Mouse (Mus musculus): ENCODE results near the gene Cfl2. TPM values are rescaled to one million over a fixed set of nuclear protein-coding genes. Genes with fewer than 3 reads are reported as not detected.

Cfl2 gene
- polyA plus RNA-seq, 1 experiment from 2014 or later = 132 TPM

- Histone ChIP-seq H3K9me3 (ENCODE audit: control insufficient read depth, low read length) (no peaks in the 10 kb centered on the region), H3K4me2 (replicated peaks; ENCODE audit: low read depth) (no peak overlapping the region), H3K9ac (ENCODE audit: low read length) (no peak overlapping the region), H3K27me3 (ENCODE audit: control insufficient read depth, insufficient read depth, low read length) (no peaks in the 10 kb centered on the region), H3K4me1 (replicated peaks; ENCODE audit: control insufficient read depth, insufficient read depth) (no peaks in the 10 kb centered on the region), H3K4me3 (ENCODE audit: low read depth, low read length) (no peak overlapping the region), H3K36me3 (ENCODE audit: control insufficient read depth, insufficient read depth, low read length) (no peaks in the 10 kb centered on the region), H3K27ac (replicated peaks) (no peak overlapping the region)
- 61% methylated on average over 2 of the region's 2 CpGs for WGBS
- no peak for ATAC-seq (ENCODE audit: low FRiP score, low TSS enrichment)
- DNase-seq (ENCODE audit: low spot score) = no peak
- TF ChIP-seq CTCF (IDR thresholded peaks at IDR 0.05; ENCODE audit: low read depth) (no peak), EP300 (optimal IDR thresholded peaks at IDR 0.05) (no peak)
Observed at GRCm38 (mm10) chr12:54850551-54850950, 12.1 kb downstream of the Cfl2 start.

- DNase-seq (ENCODE audit: low spot score) (no peak), ATAC-seq (ENCODE audit: low FRiP score, low TSS enrichment) (no peak)
- no peak overlapping the region for H3K27ac ChIP-seq (replicated peaks)
- H3K4me1 ChIP-seq (replicated peaks; ENCODE audit: control insufficient read depth, insufficient read depth) = no peaks in the 10 kb centered on the region
- no peaks in the 10 kb centered on the region for H3K9me3 ChIP-seq (ENCODE audit: control insufficient read depth, low read length)
- no peaks in the 10 kb centered on the region for H3K36me3 ChIP-seq (ENCODE audit: control insufficient read depth, insufficient read depth, low read length)
- no peaks in the 10 kb centered on the region for H3K27me3 ChIP-seq (ENCODE audit: control insufficient read depth, insufficient read depth, low read length)
- no peak for TF ChIP-seq EP300 (optimal IDR thresholded peaks at IDR 0.05)
- TF ChIP-seq CTCF (IDR thresholded peaks at IDR 0.05; ENCODE audit: low read depth) = no peak
- no peak overlapping the region for H3K4me3 ChIP-seq (ENCODE audit: low read depth, low read length)
- no peak overlapping the region for H3K4me2 ChIP-seq (replicated peaks; ENCODE audit: low read depth)
- H3K9ac ChIP-seq (ENCODE audit: low read length) = no peak overlapping the region
Observed at GRCm38 (mm10) chr12:54844415-54844814, 18.3 kb downstream of the Cfl2 start.

- Histone ChIP-seq H3K27me3 (ENCODE audit: control insufficient read depth, insufficient read depth, low read length) (no peaks in the 10 kb centered on the region), H3K4me1 (replicated peaks; ENCODE audit: control insufficient read depth, insufficient read depth) (no peaks in the 10 kb centered on the region), H3K27ac (replicated peaks) (no peak overlapping the region), H3K4me3 (ENCODE audit: low read depth, low read length) (no peak overlapping the region), H3K9me3 (ENCODE audit: control insufficient read depth, low read length) (no peaks in the 10 kb centered on the region), H3K36me3 (ENCODE audit: control insufficient read depth, insufficient read depth, low read length) (no peaks in the 10 kb centered on the region), H3K9ac (ENCODE audit: low read length) (no peak overlapping the region), H3K4me2 (replicated peaks; ENCODE audit: low read depth) (no peak overlapping the region)
- DNase-seq (ENCODE audit: low spot score) (no peak), ATAC-seq (ENCODE audit: low FRiP score, low TSS enrichment) (no peak)
- TF ChIP-seq EP300 (optimal IDR thresholded peaks at IDR 0.05) (no peak), CTCF (IDR thresholded peaks at IDR 0.05; ENCODE audit: low read depth) (no peak)
- 97% methylated on average over 1 of the region's 1 CpGs for WGBS
Observed at GRCm38 (mm10) chr12:54841576-54841975, 21.1 kb downstream of the Cfl2 start.

GRCm38 (mm10) chr12:54839815-54840214, 22.9 kb downstream of the Cfl2 start:
- Histone ChIP-seq H3K27ac (replicated peaks) (no peak overlapping the region), H3K4me1 (replicated peaks; ENCODE audit: control insufficient read depth, insufficient read depth) (no peaks in the 10 kb centered on the region), H3K9me3 (ENCODE audit: control insufficient read depth, low read length) (no peaks in the 10 kb centered on the region), H3K4me3 (ENCODE audit: low read depth, low read length) (no peak overlapping the region), H3K36me3 (ENCODE audit: control insufficient read depth, insufficient read depth, low read length) (no peaks in the 10 kb centered on the region), H3K9ac (ENCODE audit: low read length) (no peak overlapping the region), H3K27me3 (ENCODE audit: control insufficient read depth, insufficient read depth, low read length) (no peaks in the 10 kb centered on the region), H3K4me2 (replicated peaks; ENCODE audit: low read depth) (no peak overlapping the region)
- ATAC-seq (ENCODE audit: low FRiP score, low TSS enrichment) (no peak), DNase-seq (ENCODE audit: low spot score) (no peak)
- TF ChIP-seq CTCF (IDR thresholded peaks at IDR 0.05; ENCODE audit: low read depth) = no peak
- no peak for TF ChIP-seq EP300 (optimal IDR thresholded peaks at IDR 0.05)
- 77% methylated on average over 2 of the region's 2 CpGs for WGBS

- H3K27ac ChIP-seq (replicated peaks) = no peak overlapping the region
- H3K4me1 ChIP-seq (replicated peaks; ENCODE audit: control insufficient read depth, insufficient read depth) = no peaks in the 10 kb centered on the region
- H3K9me3 ChIP-seq (ENCODE audit: control insufficient read depth, low read length) = no peaks in the 10 kb centered on the region
- DNase-seq (ENCODE audit: low spot score) (no peak), ATAC-seq (ENCODE audit: low FRiP score, low TSS enrichment) (no peak)
- H3K36me3 ChIP-seq (ENCODE audit: control insufficient read depth, insufficient read depth, low read length) = no peaks in the 10 kb centered on the region
- H3K9ac ChIP-seq (ENCODE audit: low read length) = no peak overlapping the region
- H3K4me3 ChIP-seq (ENCODE audit: low read depth, low read length) = no peak overlapping the region
- TF ChIP-seq EP300 (optimal IDR thresholded peaks at IDR 0.05) (no peak), CTCF (IDR thresholded peaks at IDR 0.05; ENCODE audit: low read depth) (no peak)
- no peaks in the 10 kb centered on the region for H3K27me3 ChIP-seq (ENCODE audit: control insufficient read depth, insufficient read depth, low read length)
- no peak overlapping the region for H3K4me2 ChIP-seq (replicated peaks; ENCODE audit: low read depth)
Observed at GRCm38 (mm10) chr12:54838931-54839330, 23.7 kb downstream of the Cfl2 start.

GRCm38 (mm10) chr12:54835608-54836570, 26.8 kb downstream of the Cfl2 start:
- ATAC-seq (ENCODE audit: low FRiP score, low TSS enrichment) = no peak
- H3K4me2 ChIP-seq (replicated peaks; ENCODE audit: low read depth) = no peak overlapping the region
- H3K9ac ChIP-seq (ENCODE audit: low read length) = no peak overlapping the region

More at GRCm38 (mm10) chr12:54835608-54836570, 26.8 kb downstream of the Cfl2 start:
- Histone ChIP-seq H3K27me3 (ENCODE audit: control insufficient read depth, insufficient read depth, low read length) (no peaks in the 10 kb centered on the region), H3K4me1 (replicated peaks; ENCODE audit: control insufficient read depth, insufficient read depth) (no peaks in the 10 kb centered on the region), H3K36me3 (ENCODE audit: control insufficient read depth, insufficient read depth, low read length) (no peaks in the 10 kb centered on the region), H3K9me3 (ENCODE audit: control insufficient read depth, low read length) (no peaks in the 10 kb centered on the region), H3K4me3 (ENCODE audit: low read depth, low read length) (no peak overlapping the region), H3K27ac (replicated peaks) (peak overlapping the region; percentile 63)
- DNase-seq (ENCODE audit: low spot score) = no peak
- TF ChIP-seq CTCF (IDR thresholded peaks at IDR 0.05; ENCODE audit: low read depth) = no peak
- no peak for TF ChIP-seq EP300 (optimal IDR thresholded peaks at IDR 0.05)
- 55% methylated on average over 18 of the region's 18 CpGs for WGBS

All from stomach, postnatal 0 days (tissue).